Mouse (Mus musculus): ENCODE measurements around the gene Mbtps2. TPM values are rescaled to one million over a fixed set of nuclear protein-coding genes. Genes with fewer than 3 reads are reported as not detected.

Mbtps2 gene
- polyA plus RNA-seq, 1 experiment from 2014 or later, result 4.5 TPM

DNA sequence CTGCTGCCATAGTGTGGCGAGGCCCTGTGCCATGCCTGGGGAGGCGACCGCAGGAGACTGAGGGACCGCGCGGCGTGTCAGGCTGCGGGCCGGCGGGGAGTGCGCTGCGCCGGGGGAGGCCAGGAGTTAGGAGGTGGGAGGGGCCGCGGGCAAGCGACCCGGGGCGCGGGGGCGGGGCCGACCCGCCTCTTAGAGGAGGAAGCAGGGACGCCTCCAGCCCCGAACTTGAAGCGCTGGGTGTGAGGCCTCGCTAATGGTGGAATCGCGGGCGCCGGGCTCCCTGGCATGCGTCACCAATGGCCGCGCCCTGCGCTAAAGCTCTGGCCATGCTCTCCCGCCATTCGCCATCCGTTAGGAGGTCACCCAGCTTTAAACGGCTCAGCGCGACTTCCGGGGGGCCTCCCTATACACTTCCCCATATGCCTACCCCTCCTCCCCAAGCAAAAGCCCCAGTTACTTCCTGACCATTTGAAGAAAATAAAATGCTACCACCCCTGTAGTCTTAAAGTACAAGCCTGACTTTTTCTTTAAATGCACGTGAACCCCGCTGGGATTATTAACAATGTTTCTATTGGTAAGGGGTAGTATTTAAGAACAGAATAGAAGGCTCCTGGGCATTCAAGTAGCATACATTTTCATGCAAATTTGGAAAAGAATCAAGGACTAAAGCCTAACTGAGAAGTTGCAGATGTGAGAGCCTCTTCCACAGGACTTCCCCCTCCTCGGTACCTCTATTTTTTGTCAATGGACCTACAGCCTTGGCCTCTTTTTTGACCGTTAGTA lies 106.4 kb downstream of the Mbtps2 start, which contains the start of gene Sms:
Gene Sms, minus strand, starts transcription at position 344 of the 783 bp plus-strand sequence.
- peak within 1 kb of the TSS; percentile 81 for H3K4me2 ChIP-seq (ENCODE audit: low read depth, low read length)
- no peaks in the 10 kb centered on the region for H3K36me3 ChIP-seq (replicated peaks; ENCODE audit: insufficient read depth, low read length)
- ATAC-seq (peak; percentile 82), DNase-seq (peak; percentile 77)
- H3K4me3 ChIP-seq (ENCODE audit: low read depth, low read length), result peak within 1 kb of the TSS; percentile 61
- no peaks in the 10 kb centered on the region for H3K27me3 ChIP-seq (ENCODE audit: insufficient read depth, low read length)
- peak within 1 kb of the TSS; percentile 67 for H3K9ac ChIP-seq (replicated peaks)
- no peak for TF ChIP-seq CTCF (IDR thresholded peaks at IDR 0.05; ENCODE audit: low read depth)
- no peak for TF ChIP-seq EP300 (IDR thresholded peaks at IDR 0.05; ENCODE audit: low read depth)
- no peaks in the 10 kb centered on the region for H3K4me1 ChIP-seq (ENCODE audit: insufficient read depth)
- no peaks in the 10 kb centered on the region for H3K9me3 ChIP-seq (ENCODE audit: low read length)
- WGBS (ENCODE audit: insufficient replicate concordance), result 10% methylated on average over 26 of the region's 45 CpGs
- H3K27ac ChIP-seq (ENCODE audit: low read depth), result peak within 1 kb of the TSS; percentile 48; the same call in 1 of the 2 replicates

GRCm38 (mm10) chrX:157491145-157491935 lies 107.2 kb downstream of the Mbtps2 start:
- H3K4me1 ChIP-seq (ENCODE audit: insufficient read depth), result no peaks in the 10 kb centered on the region
- H3K4me3 ChIP-seq (ENCODE audit: low read depth, low read length), result peak overlapping the region; percentile 61
- DNase-seq (peak; percentile 23), ATAC-seq (peak; percentile 59)
- H3K9ac ChIP-seq (replicated peaks), result peak overlapping the region; percentile 67
- H3K27me3 ChIP-seq (ENCODE audit: insufficient read depth, low read length), result no peaks in the 10 kb centered on the region
- peak overlapping the region; percentile 81 for H3K4me2 ChIP-seq (ENCODE audit: low read depth, low read length)
- TF ChIP-seq EP300 (IDR thresholded peaks at IDR 0.05; ENCODE audit: low read depth), result no peak
- TF ChIP-seq CTCF (IDR thresholded peaks at IDR 0.05; ENCODE audit: low read depth), result no peak
- H3K9me3 ChIP-seq (ENCODE audit: low read length), result no peaks in the 10 kb centered on the region
- H3K27ac ChIP-seq (ENCODE audit: low read depth), result peak overlapping the region; percentile 48; the same call in 1 of the 2 replicates
- H3K36me3 ChIP-seq (replicated peaks; ENCODE audit: insufficient read depth, low read length), result no peaks in the 10 kb centered on the region
- 34% methylated on average over 33 of the region's 104 CpGs for WGBS (ENCODE audit: insufficient replicate concordance)

DNA sequence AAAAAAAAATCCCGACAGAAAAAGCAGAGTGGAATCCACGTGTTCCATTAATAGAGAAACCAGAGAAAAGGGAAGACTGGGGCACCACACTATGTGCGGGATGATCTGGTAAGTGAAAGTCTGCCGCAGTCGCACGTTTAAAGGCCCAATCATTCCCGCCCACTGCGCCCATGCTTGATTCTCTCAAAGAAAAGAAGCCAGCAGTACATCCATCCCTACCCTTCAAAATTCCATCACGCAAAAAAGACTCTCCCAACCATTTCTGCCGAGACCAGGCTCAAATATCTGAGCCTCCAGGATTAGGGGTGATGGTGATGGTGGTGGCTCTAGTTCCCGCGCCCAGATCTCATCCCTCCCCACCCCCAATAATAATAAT lies 107.8 kb downstream of the Mbtps2 start:
- Histone ChIP-seq H3K27ac (ENCODE audit: low read depth) (no peak overlapping the region), H3K27me3 (ENCODE audit: insufficient read depth, low read length) (no peaks in the 10 kb centered on the region), H3K4me2 (ENCODE audit: low read depth, low read length) (peak overlapping the region; percentile 81), H3K36me3 (replicated peaks; ENCODE audit: insufficient read depth, low read length) (no peaks in the 10 kb centered on the region), H3K9ac (replicated peaks) (peak overlapping the region; percentile 67; the same call in 1 of the 2 replicates), H3K4me3 (ENCODE audit: low read depth, low read length) (peak overlapping the region; percentile 61), H3K9me3 (ENCODE audit: low read length) (no peaks in the 10 kb centered on the region), H3K4me1 (ENCODE audit: insufficient read depth) (no peaks in the 10 kb centered on the region)
- ATAC-seq (no peak), DNase-seq (no peak)
- 14% methylated on average over 12 of the region's 12 CpGs for WGBS (ENCODE audit: insufficient replicate concordance)
- TF ChIP-seq CTCF (IDR thresholded peaks at IDR 0.05; ENCODE audit: low read depth) (no peak), EP300 (IDR thresholded peaks at IDR 0.05; ENCODE audit: low read depth) (no peak)

DNA sequence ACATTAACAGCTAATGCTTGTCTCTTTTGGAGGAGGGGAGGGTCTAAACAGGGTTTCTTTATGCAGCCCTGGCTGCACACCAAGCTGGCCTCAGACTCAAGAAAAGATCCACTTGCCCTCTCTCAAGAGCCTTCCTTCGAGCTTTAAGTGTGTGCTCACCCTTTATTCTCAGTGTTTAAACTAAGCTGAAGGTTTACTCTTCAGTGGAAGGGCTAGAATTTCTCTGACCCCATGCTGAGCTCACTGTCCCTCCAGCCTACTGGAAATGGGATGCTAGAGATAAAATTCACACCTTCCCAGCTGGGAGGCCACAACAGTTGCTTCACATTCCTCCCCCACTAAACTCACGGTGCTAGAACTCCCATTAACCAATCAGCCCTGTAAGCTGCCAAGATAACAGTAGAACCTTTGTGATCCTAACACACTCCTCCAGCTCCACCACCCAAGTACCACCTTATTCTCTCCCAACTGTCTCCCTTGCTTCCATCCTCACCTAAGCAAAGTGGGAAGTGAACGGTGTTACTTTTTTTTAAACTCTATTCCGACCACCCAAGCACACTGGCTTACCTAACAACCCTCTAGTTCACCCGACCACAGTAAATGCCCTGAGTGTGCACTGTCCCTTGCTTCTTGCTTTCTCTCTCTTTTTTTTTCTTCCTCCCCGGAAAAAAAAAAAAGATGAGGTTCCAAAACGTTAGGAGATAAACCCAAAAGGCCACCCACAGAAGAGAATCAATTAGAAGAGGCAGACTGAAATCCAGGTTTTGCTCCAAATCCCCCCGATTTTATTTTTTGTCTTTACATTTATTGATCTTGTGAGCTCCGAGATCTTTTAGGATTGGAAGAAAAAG lies 108.4 kb downstream of the Mbtps2 start:
- WGBS (ENCODE audit: insufficient replicate concordance), result 21% methylated on average over 9 of the region's 9 CpGs
- DNase-seq, result no peak

DNA sequence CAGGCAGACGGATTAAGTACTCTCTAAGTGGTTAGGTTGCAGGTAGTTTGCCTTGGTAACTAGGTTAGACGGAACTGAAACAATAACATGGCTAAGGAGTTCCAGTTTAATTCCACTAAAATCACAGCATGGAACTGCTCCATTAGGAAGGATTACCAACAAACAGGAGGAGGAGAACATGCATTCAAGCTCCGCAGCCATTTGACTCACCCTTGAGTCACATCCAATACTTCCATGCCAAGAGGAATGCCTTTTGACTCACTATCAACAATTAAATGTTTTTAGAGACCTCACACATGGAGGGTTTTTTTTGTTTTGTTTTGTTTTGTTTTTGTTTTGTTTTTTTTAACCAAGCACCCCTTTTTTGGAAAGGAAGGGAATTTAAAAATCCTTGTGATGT lies 109.7 kb downstream of the Mbtps2 start:
- Histone ChIP-seq H3K4me1 (ENCODE audit: insufficient read depth) (no peaks in the 10 kb centered on the region), H3K27me3 (ENCODE audit: insufficient read depth, low read length) (no peaks in the 10 kb centered on the region), H3K36me3 (replicated peaks; ENCODE audit: insufficient read depth, low read length) (no peaks in the 10 kb centered on the region), H3K9ac (replicated peaks) (no peak overlapping the region), H3K27ac (ENCODE audit: low read depth) (no peak overlapping the region), H3K4me3 (ENCODE audit: low read depth, low read length) (no peak overlapping the region), H3K4me2 (ENCODE audit: low read depth, low read length) (no peak overlapping the region), H3K9me3 (ENCODE audit: low read length) (no peaks in the 10 kb centered on the region)
- TF ChIP-seq CTCF (IDR thresholded peaks at IDR 0.05; ENCODE audit: low read depth) (no peak), EP300 (IDR thresholded peaks at IDR 0.05; ENCODE audit: low read depth) (no peak)
- DNase-seq (no peak), ATAC-seq (no peak)
- WGBS (ENCODE audit: insufficient replicate concordance), result 84% methylated on average over 3 of the region's 3 CpGs

More for the DNA sequence above, 108.4 kb downstream of the Mbtps2 start:
- peak overlapping the region; percentile 81 for H3K4me2 ChIP-seq (ENCODE audit: low read depth, low read length)
- no peak for ATAC-seq
- no peaks in the 10 kb centered on the region for H3K27me3 ChIP-seq (ENCODE audit: insufficient read depth, low read length)
- TF ChIP-seq EP300 (IDR thresholded peaks at IDR 0.05; ENCODE audit: low read depth) (no peak), CTCF (IDR thresholded peaks at IDR 0.05; ENCODE audit: low read depth) (no peak)
- no peaks in the 10 kb centered on the region for H3K9me3 ChIP-seq (ENCODE audit: low read length)
- H3K36me3 ChIP-seq (replicated peaks; ENCODE audit: insufficient read depth, low read length), result no peaks in the 10 kb centered on the region
- no peak overlapping the region for H3K9ac ChIP-seq (replicated peaks)
- H3K4me3 ChIP-seq (ENCODE audit: low read depth, low read length), result peak overlapping the region; percentile 61; the same call in 1 of the 2 replicates
- no peak overlapping the region for H3K27ac ChIP-seq (ENCODE audit: low read depth)
- no peaks in the 10 kb centered on the region for H3K4me1 ChIP-seq (ENCODE audit: insufficient read depth)

Measured in liver, postnatal 0 days (tissue).